Mouse (Mus musculus) heart, embryonic 13.5 days (tissue): ENCODE data around the gene Inha. TPM values are rescaled to one million over a fixed set of nuclear protein-coding genes. Genes with fewer than 3 reads are reported as not detected.

Source experiments
- ATAC-seq: fragments of 200-750 bp; cut with Nextera tagmentation; 2 replicates; pipeline ENCODE4 v1.8.0; 2017; ENCODE audit warnings: moderate TSS enrichment; ENCODE audit not compliant: insufficient number of reproducible peaks, low FRiP score, low TSS enrichment; ENCODE audit errors: extremely low read depth
- H3K27ac ChIP-seq: fragments of 300-500 bp; sonication (generic); replicated peaks from 2 replicates; pipeline ENCODE4 v1.5.1; 2015; ENCODE audit warnings: moderate library complexity, mild to moderate bottlenecking, inconsistent platforms
- H3K27me3 ChIP-seq: fragments of 300-500 bp; sonication (generic); replicated peaks from 2 replicates; pipeline ENCODE4 v1.6.1; 2015; ENCODE audit warnings: mild to moderate bottlenecking, inconsistent platforms
- H3K36me3 ChIP-seq: fragments of 300-500 bp; sonication (generic); 2 replicates; pipeline ENCODE4 v1.6.1; 2015; ENCODE audit warnings: mild to moderate bottlenecking, inconsistent platforms
- H3K4me1 ChIP-seq: fragments of 300-500 bp; sonication (generic); 2 replicates; pipeline ENCODE4 v1.6.1; 2015; ENCODE audit warnings: inconsistent platforms
- H3K4me2 ChIP-seq: fragments of 300-500 bp; sonication (generic); 2 replicates; pipeline ENCODE4 v1.6.1; 2015; ENCODE audit warnings: inconsistent platforms, mild to moderate bottlenecking, moderate library complexity
- H3K4me3 ChIP-seq: fragments of 300-500 bp; sonication (generic); 2 replicates; pipeline ENCODE4 v1.5.1; 2015; ENCODE audit warnings: moderate library complexity, mild to moderate bottlenecking, inconsistent platforms
- H3K9ac ChIP-seq: fragments of 300-500 bp; sonication (generic); 2 replicates; pipeline ENCODE4 v1.6.1; 2015; ENCODE audit warnings: inconsistent platforms, mild to moderate bottlenecking, moderate library complexity
- H3K9me3 ChIP-seq: fragments of 300-500 bp; sonication (generic); 2 replicates; pipeline ENCODE4 v1.6.1; 2016; ENCODE audit warnings: inconsistent platforms
- WGBS: fragments of 180-500 bp; shearing (Covaris S2); methylation state at CpG from one replicate; pipeline ENCODE4 v1.1.7; 2015; ENCODE audit warnings: mixed read lengths; 5-methylcytosine and 5-hydroxymethylcytosine counted together
- polyA plus RNA-seq: library from polyadenylated mRNA; unstranded; fragments of >200 nt; fragmentation: Nextera tagmentation; extraction: Ambion mirVana; gene quantifications from 2 replicates; pipeline ENCODE4 v1.2.1, GENCODE M21; 2015

The Inha gene
- polyA plus RNA-seq, 1 experiment from 2014 or later = 6.0 TPM

GRCm38 (mm10) chr1:75524679-75525078 is 17.8 kb downstream of the Inha start:
- Histone ChIP-seq H3K4me2 (no peak overlapping the region), H3K27me3 (no peaks in the 10 kb centered on the region), H3K27ac (no peak overlapping the region), H3K36me3 (peaks cover 50% of the 10 kb centered on the region), H3K4me3 (no peak overlapping the region), H3K9me3 (no peaks in the 10 kb centered on the region), H3K4me1 (peaks cover 20% of the 10 kb centered on the region), H3K9ac (0 out of 2 replicates have a peak overlapping the region, but pooled peaks have one; percentile 19)
- no peak for ATAC-seq
- WGBS = 81% methylated on average over 7 of the region's 7 CpGs

- no peaks in the 10 kb centered on the region for H3K9me3 ChIP-seq
- H3K4me3 ChIP-seq = no peak overlapping the region
- H3K27me3 ChIP-seq = no peaks in the 10 kb centered on the region
- H3K36me3 ChIP-seq = peaks cover 84% of the 10 kb centered on the region
- no peak overlapping the region for H3K4me2 ChIP-seq
- WGBS = 62% methylated on average over 4 of the region's 4 CpGs
- no peaks in the 10 kb centered on the region for H3K4me1 ChIP-seq
- no peak overlapping the region for H3K9ac ChIP-seq
- ATAC-seq = no peak
- H3K27ac ChIP-seq = no peak overlapping the region
Observed at GRCm38 (mm10) chr1:75530546-75530945, 23.7 kb downstream of the Inha start.

- Histone ChIP-seq H3K4me3 (no peak overlapping the region), H3K4me2 (no peak overlapping the region), H3K4me1 (no peaks in the 10 kb centered on the region), H3K27ac (no peak overlapping the region), H3K36me3 (peaks cover 79% of the 10 kb centered on the region), H3K27me3 (no peaks in the 10 kb centered on the region), H3K9ac (no peak overlapping the region), H3K9me3 (no peaks in the 10 kb centered on the region)
- ATAC-seq = no peak
- WGBS = 85% methylated on average over 19 of the region's 19 CpGs
Observed at GRCm38 (mm10) chr1:75532280-75533172, 25.6 kb downstream of the Inha start.

- H3K27me3 ChIP-seq = no peaks in the 10 kb centered on the region
- no peak overlapping the region for H3K4me3 ChIP-seq
- no peak overlapping the region for H3K27ac ChIP-seq
- H3K9me3 ChIP-seq = no peaks in the 10 kb centered on the region
- peaks cover 68% of the 10 kb centered on the region for H3K36me3 ChIP-seq
- H3K4me2 ChIP-seq = no peak overlapping the region
- WGBS = 80% methylated on average over 19 of the region's 19 CpGs
- no peak overlapping the region for H3K9ac ChIP-seq
- H3K4me1 ChIP-seq = no peaks in the 10 kb centered on the region
- ATAC-seq = no peak
Observed at GRCm38 (mm10) chr1:75533325-75534252, 26.7 kb downstream of the Inha start.

- H3K4me3 ChIP-seq = no peak overlapping the region
- H3K4me2 ChIP-seq = no peak overlapping the region
- no peak overlapping the region for H3K9ac ChIP-seq
- no peak overlapping the region for H3K27ac ChIP-seq
- H3K27me3 ChIP-seq = no peaks in the 10 kb centered on the region
- WGBS = 61% methylated on average over 2 of the region's 2 CpGs
- H3K4me1 ChIP-seq = no peaks in the 10 kb centered on the region
- H3K36me3 ChIP-seq = peaks cover 40% of the 10 kb centered on the region
- no peaks in the 10 kb centered on the region for H3K9me3 ChIP-seq
- no peak for ATAC-seq
Observed at GRCm38 (mm10) chr1:75537587-75537986, 30.7 kb downstream of the Inha start.

GRCm38 (mm10) chr1:75538597-75539190 is 31.8 kb downstream of the Inha start:
- Histone ChIP-seq H3K27me3 (no peaks in the 10 kb centered on the region), H3K4me3 (no peak overlapping the region), H3K9me3 (no peaks in the 10 kb centered on the region), H3K27ac (no peak overlapping the region), H3K36me3 (peaks cover 30% of the 10 kb centered on the region), H3K9ac (no peak overlapping the region), H3K4me1 (no peaks in the 10 kb centered on the region), H3K4me2 (no peak overlapping the region)
- ATAC-seq = no peak
- WGBS = 72% methylated on average over 9 of the region's 9 CpGs

- no peak for ATAC-seq
- Histone ChIP-seq H3K27me3 (no peaks in the 10 kb centered on the region), H3K36me3 (peaks cover 4% of the 10 kb centered on the region), H3K9me3 (no peaks in the 10 kb centered on the region), H3K4me3 (no peak overlapping the region), H3K4me1 (peaks cover 7% of the 10 kb centered on the region), H3K4me2 (no peak overlapping the region), H3K9ac (no peak overlapping the region), H3K27ac (no peak overlapping the region)
- WGBS = 88% methylated on average over 7 of the region's 7 CpGs
Observed at GRCm38 (mm10) chr1:75541496-75541895, 34.6 kb downstream of the Inha start.

- Histone ChIP-seq H3K36me3 (peaks cover 18% of the 10 kb centered on the region), H3K27ac (no peak overlapping the region), H3K9ac (no peak overlapping the region), H3K4me1 (peaks cover 33% of the 10 kb centered on the region), H3K9me3 (no peaks in the 10 kb centered on the region), H3K4me3 (no peak overlapping the region), H3K27me3 (0 out of 2 replicates have a peak, but pooled peaks cover 6% of the 10 kb centered on the region), H3K4me2 (no peak overlapping the region)
- no peak for ATAC-seq
- 77% methylated on average over 6 of the region's 6 CpGs for WGBS
Observed at GRCm38 (mm10) chr1:75544351-75544750, 37.5 kb downstream of the Inha start.

GRCm38 (mm10) chr1:75545965-75546956 is 39.4 kb downstream of the Inha start, which contains the start of gene Slc4a3:
TSS of gene Slc4a3 (plus strand) at chr1:75546266.
- WGBS = 2% methylated on average over 54 of the region's 64 CpGs
- Histone ChIP-seq H3K9ac (peak within 1 kb of the TSS; percentile 95), H3K36me3 (peaks cover 35% of the 10 kb centered on the region), H3K27me3 (0 out of 2 replicates have a peak, but pooled peaks cover 6% of the 10 kb centered on the region), H3K4me1 (peaks cover 43% of the 10 kb centered on the region), H3K4me2 (peak within 1 kb of the TSS; percentile 79), H3K4me3 (peak within 1 kb of the TSS; percentile 84), H3K27ac (peak within 1 kb of the TSS; percentile 80), H3K9me3 (no peaks in the 10 kb centered on the region)
- ATAC-seq = peak; percentile 55; the same call in 1 of the 2 replicates

- H3K27ac ChIP-seq = peak overlapping the region; percentile 80; the same call in 1 of the 2 replicates
- H3K9me3 ChIP-seq = no peaks in the 10 kb centered on the region
- no peak for ATAC-seq
- H3K27me3 ChIP-seq = 0 out of 2 replicates have a peak, but pooled peaks cover 6% of the 10 kb centered on the region
- H3K36me3 ChIP-seq = peaks cover 45% of the 10 kb centered on the region
- peaks cover 43% of the 10 kb centered on the region for H3K4me1 ChIP-seq
- H3K4me3 ChIP-seq = peak overlapping the region; percentile 84
- peak overlapping the region; percentile 79 for H3K4me2 ChIP-seq
- 86% methylated on average over 13 of the region's 13 CpGs for WGBS
- H3K9ac ChIP-seq = peak overlapping the region; percentile 95
Observed at GRCm38 (mm10) chr1:75547351-75547750, 40.5 kb downstream of the Inha start.
